Mouse (Mus musculus) liver, embryonic 13.5 days (tissue): ENCODE results near the gene Ablim1. TPM values are rescaled to one million over a fixed set of nuclear protein-coding genes. Genes with fewer than 3 reads are reported as not detected.

Experiments
- ATAC-seq: fragments of 200-750 bp; cut with Nextera tagmentation; 2 replicates; pipeline ENCODE4 v1.8.0; 2017; ENCODE audit warnings: low read depth, mild to moderate bottlenecking, moderate number of reproducible peaks, moderate library complexity
- DNase-seq: peaks from one replicate; pipeline ENCODE4 v3.0.0; 2022
- H3K27ac ChIP-seq: fragments of 300-500 bp; sonication (generic); 2 replicates; pipeline ENCODE4 v1.5.1; 2015; ENCODE audit warnings: moderate library complexity, mild to moderate bottlenecking, inconsistent platforms
- H3K27me3 ChIP-seq: fragments of 300-500 bp; sonication (generic); 2 replicates; pipeline ENCODE4 v1.6.1; 2015; ENCODE audit warnings: mild to moderate bottlenecking, inconsistent platforms
- H3K36me3 ChIP-seq: fragments of 300-500 bp; sonication (generic); 2 replicates; pipeline ENCODE4 v1.6.1; 2015; ENCODE audit warnings: mild to moderate bottlenecking, inconsistent platforms
- H3K4me1 ChIP-seq: fragments of 300-500 bp; sonication (generic); replicated peaks from 2 replicates; pipeline ENCODE4 v1.6.1; 2015; ENCODE audit warnings: inconsistent platforms
- H3K4me2 ChIP-seq: fragments of 300-500 bp; sonication (generic); 2 replicates; pipeline ENCODE4 v1.6.1; 2015; ENCODE audit warnings: inconsistent platforms, mild to moderate bottlenecking, moderate library complexity
- H3K4me3 ChIP-seq: fragments of 300-500 bp; sonication (generic); replicated peaks from 2 replicates; pipeline ENCODE4 v1.5.1; 2015; ENCODE audit warnings: mild to moderate bottlenecking, inconsistent platforms
- H3K9ac ChIP-seq: fragments of 300-500 bp; sonication (generic); 2 replicates; pipeline ENCODE4 v1.6.1; 2015; ENCODE audit warnings: mild to moderate bottlenecking, inconsistent platforms
- H3K9me3 ChIP-seq: fragments of 300-500 bp; sonication (generic); replicated peaks from 2 replicates; pipeline ENCODE4 v1.6.1; 2016; ENCODE audit warnings: inconsistent platforms
- WGBS: fragments of 180-500 bp; shearing (Covaris S2); methylation state at CpG from one replicate; pipeline ENCODE4 v1.1.7; 2015; ENCODE audit not compliant: insufficient replicate concordance; 5-methylcytosine and 5-hydroxymethylcytosine counted together
- polyA plus RNA-seq: library from polyadenylated mRNA; unstranded; fragments of >200 nt; fragmentation: Nextera tagmentation; extraction: Ambion mirVana; gene quantifications from 2 replicates; pipeline ENCODE4 v1.2.1, GENCODE M21; 2015

Gene Ablim1
- polyA plus RNA-seq, 1 experiment from 2014 or later: 4.8 TPM

- ATAC-seq (no peak), DNase-seq (no peak)
- Histone ChIP-seq H3K9ac (no peak overlapping the region), H3K36me3 (0 out of 2 replicates have a peak, but pooled peaks cover 7% of the 10 kb centered on the region), H3K4me3 (no peak overlapping the region), H3K4me1 (peaks cover 7% of the 10 kb centered on the region), H3K9me3 (no peaks in the 10 kb centered on the region), H3K4me2 (no peak overlapping the region), H3K27me3 (no peaks in the 10 kb centered on the region), H3K27ac (no peak overlapping the region)
- 61% methylated on average over 5 of the region's 5 CpGs for WGBS
These were observed 143.8 kb downstream of the Ablim1 start for GRCm38 (mm10) chr19:57170880-57171279.

DNA sequence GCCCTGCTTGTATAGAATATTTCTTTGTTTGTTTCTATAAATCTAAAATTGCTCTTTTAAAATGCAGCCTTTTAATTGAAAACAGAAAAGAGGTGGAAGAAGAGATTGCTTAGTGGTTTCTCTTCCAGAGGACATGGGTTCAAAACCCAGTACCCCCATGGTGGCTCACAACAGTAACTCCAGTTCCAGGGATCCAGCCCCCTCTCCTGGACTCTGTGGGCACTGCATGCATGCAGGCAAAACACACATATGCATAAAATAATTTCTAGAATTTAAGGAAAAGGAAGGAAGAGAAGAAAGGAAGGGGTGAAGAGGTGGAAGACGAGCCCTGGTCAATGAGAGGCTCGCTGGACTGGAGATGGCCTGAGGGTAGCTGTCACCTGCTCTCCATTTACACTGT, 145.2 kb downstream of the Ablim1 start:
- Histone ChIP-seq H3K36me3 (0 out of 2 replicates have a peak, but pooled peaks cover 7% of the 10 kb centered on the region), H3K4me3 (no peak overlapping the region), H3K27ac (no peak overlapping the region), H3K9ac (no peak overlapping the region), H3K9me3 (no peaks in the 10 kb centered on the region), H3K4me1 (peaks cover 7% of the 10 kb centered on the region), H3K4me2 (no peak overlapping the region), H3K27me3 (no peaks in the 10 kb centered on the region)
- ATAC-seq (no peak), DNase-seq (no peak)
- 48% methylated on average over 2 of the region's 2 CpGs for WGBS

GRCm38 (mm10) chr19:57167721-57168120, 147.0 kb downstream of the Ablim1 start:
- Histone ChIP-seq H3K27ac (no peak overlapping the region), H3K9ac (no peak overlapping the region), H3K36me3 (0 out of 2 replicates have a peak, but pooled peaks cover 6% of the 10 kb centered on the region), H3K9me3 (no peaks in the 10 kb centered on the region), H3K4me2 (no peak overlapping the region), H3K27me3 (no peaks in the 10 kb centered on the region), H3K4me1 (no peaks in the 10 kb centered on the region), H3K4me3 (no peak overlapping the region)
- DNase-seq (no peak), ATAC-seq (no peak)
- 67% methylated on average over 5 of the region's 5 CpGs for WGBS

- H3K4me1 ChIP-seq: no peaks in the 10 kb centered on the region
- H3K9me3 ChIP-seq: no peaks in the 10 kb centered on the region
- ATAC-seq (no peak), DNase-seq (no peak)
- no peaks in the 10 kb centered on the region for H3K36me3 ChIP-seq
- H3K27ac ChIP-seq: no peak overlapping the region
- no peak overlapping the region for H3K4me3 ChIP-seq
- H3K4me2 ChIP-seq: no peak overlapping the region
- WGBS: 68% methylated on average over 2 of the region's 2 CpGs
- no peak overlapping the region for H3K9ac ChIP-seq
- no peaks in the 10 kb centered on the region for H3K27me3 ChIP-seq
These were observed 149.8 kb downstream of the Ablim1 start for GRCm38 (mm10) chr19:57164882-57165281.

DNA sequence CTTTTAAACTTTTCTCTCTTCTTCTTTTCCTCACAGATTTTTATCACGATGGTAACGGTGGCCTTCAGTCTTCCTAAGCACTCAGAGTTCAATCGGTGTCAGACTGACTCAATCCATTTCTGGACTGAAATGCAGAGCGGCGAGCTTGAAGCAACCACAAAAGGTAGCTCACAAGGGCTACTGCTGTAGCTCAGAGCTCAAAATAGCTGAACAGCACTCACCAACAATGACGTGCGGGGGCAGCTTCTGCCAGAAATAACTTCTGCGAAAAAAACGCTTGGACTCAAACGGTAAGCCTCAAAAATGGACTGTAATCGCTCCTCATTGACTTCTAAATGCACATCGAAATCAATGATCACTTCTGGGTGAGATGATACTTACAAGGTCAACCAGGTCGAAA, 151.4 kb downstream of the Ablim1 start:
- H3K4me1 ChIP-seq: no peaks in the 10 kb centered on the region
- H3K4me2 ChIP-seq: no peak overlapping the region
- whole genome bisulfite sequencing: 48% methylated on average over 13 of the region's 13 CpGs
- no peaks in the 10 kb centered on the region for H3K9me3 ChIP-seq
- no peaks in the 10 kb centered on the region for H3K27me3 ChIP-seq
- no peak overlapping the region for H3K9ac ChIP-seq
- ATAC-seq: no peak
- H3K27ac ChIP-seq: no peak overlapping the region
- no peak for DNase-seq
- no peak overlapping the region for H3K4me3 ChIP-seq
- no peaks in the 10 kb centered on the region for H3K36me3 ChIP-seq

GRCm38 (mm10) chr19:57161978-57162727, 152.6 kb downstream of the Ablim1 start:
- 72% methylated on average over 11 of the region's 11 CpGs for WGBS
- ATAC-seq (no peak), DNase-seq (no peak)
- H3K4me2 ChIP-seq: no peak overlapping the region
- no peaks in the 10 kb centered on the region for H3K4me1 ChIP-seq
- no peaks in the 10 kb centered on the region for H3K27me3 ChIP-seq
- no peaks in the 10 kb centered on the region for H3K36me3 ChIP-seq
- H3K27ac ChIP-seq: no peak overlapping the region
- H3K9me3 ChIP-seq: no peaks in the 10 kb centered on the region
- H3K4me3 ChIP-seq: no peak overlapping the region
- H3K9ac ChIP-seq: no peak overlapping the region

DNA sequence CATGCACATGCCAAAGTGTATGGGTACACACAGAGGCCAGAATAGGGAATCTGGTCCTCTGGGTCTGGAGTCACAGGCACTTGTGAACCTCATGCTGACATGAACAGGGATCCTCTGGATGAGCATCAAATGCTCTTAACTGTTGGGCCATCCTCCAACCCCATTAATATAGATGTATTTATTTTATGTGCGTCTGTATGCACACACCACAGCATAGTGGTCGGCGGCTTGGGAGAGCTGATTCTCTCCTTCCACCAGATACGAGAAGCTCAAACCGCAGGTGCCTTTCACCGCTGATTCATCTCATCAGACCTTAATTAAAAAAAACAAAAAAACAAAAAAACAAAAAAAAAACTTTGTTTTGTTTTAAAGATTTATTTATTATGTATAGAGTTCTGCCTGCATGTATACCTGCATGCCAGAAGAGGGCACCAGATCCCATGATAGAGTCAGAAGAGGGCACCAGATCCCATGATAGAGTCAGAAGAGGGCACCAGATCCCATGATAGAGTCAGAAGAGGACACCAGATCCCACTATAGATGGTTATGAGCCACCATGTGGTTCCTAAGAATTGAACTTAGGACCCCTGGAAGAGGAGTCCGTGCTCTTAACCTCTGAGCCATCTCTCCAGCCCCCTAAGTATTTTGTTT, 153.6 kb downstream of the Ablim1 start:
- Histone ChIP-seq H3K4me2 (no peak overlapping the region), H3K27ac (no peak overlapping the region), H3K36me3 (no peaks in the 10 kb centered on the region), H3K4me1 (no peaks in the 10 kb centered on the region), H3K4me3 (no peak overlapping the region), H3K9me3 (no peaks in the 10 kb centered on the region), H3K27me3 (no peaks in the 10 kb centered on the region), H3K9ac (no peak overlapping the region)
- DNase-seq: no peak
- no peak for ATAC-seq
- 62% methylated on average over 7 of the region's 7 CpGs for WGBS

DNA sequence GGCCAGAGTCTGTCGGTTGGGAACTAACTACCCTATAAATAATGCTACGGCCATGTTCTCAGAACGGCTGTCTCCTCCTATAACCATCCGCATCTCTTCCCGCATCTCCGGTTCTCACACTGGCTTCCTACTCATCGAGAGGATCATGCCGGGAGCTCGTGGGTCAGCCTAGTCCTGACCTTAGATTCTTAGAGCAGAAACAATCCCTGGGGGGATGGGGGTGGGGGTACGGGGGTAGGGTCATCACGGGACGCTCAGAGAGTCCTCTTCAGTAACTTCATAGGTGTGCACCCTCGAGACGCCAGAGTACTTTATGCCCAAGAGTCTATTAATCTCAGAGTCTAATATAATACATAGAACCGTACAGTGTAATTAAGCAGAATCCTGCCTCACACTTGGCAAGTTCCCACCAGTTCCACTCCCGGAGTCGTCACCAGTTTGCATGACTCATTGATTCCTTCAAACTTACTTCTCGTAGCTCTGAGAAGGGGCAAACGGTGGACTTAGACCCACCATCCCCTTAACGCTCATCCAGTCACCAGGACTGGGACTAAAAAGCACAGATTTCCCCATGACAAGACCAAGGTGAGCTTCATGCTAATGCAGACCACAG, 156.9 kb downstream of the Ablim1 start:
- H3K4me2 ChIP-seq: no peak overlapping the region
- no peak overlapping the region for H3K4me3 ChIP-seq
- no peaks in the 10 kb centered on the region for H3K27me3 ChIP-seq
- H3K27ac ChIP-seq: no peak overlapping the region
- no peaks in the 10 kb centered on the region for H3K9me3 ChIP-seq
- H3K36me3 ChIP-seq: no peaks in the 10 kb centered on the region
- DNase-seq (no peak), ATAC-seq (no peak)
- H3K4me1 ChIP-seq: no peaks in the 10 kb centered on the region
- no peak overlapping the region for H3K9ac ChIP-seq
- WGBS: 65% methylated on average over 20 of the region's 20 CpGs

DNA sequence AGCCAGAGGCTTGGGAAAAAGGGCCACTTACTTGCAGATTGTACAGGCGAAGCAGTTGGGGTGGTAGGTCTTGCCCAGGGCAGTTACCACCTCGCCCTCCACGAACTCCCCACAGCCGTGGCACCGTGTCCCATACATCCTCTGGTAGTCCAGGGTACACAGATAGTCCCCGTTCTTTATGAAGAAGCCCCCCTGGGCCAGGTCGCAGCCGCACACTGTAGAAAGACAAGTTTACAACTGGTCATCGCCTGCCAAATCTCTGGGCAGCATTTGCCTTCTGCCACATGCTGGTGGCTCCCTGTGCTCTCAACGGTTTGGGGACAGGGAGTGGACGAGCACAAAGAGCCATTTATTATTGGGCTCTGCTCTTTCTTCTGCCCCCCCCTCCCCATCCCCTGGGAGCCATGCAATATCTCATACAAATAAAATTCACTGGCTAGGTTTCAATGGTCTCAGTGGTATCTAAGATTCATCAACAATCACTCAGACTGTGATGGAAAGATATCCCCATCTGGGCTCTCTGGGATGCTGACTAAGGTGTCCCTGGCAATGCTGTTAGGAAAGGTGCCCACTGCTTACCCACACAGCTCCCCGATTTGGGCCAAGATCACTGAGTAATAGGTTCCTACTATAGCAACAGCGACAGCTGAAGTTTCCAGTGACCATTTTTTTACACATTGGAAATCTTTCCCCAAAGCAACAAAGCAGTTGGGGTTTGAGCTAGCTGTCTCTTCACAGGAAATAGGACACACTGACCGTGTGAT, 159.4 kb downstream of the Ablim1 start:
- H3K27ac ChIP-seq: no peak overlapping the region
- 63% methylated on average over 14 of the region's 14 CpGs for WGBS
- H3K27me3 ChIP-seq: no peaks in the 10 kb centered on the region
- H3K4me3 ChIP-seq: no peak overlapping the region
- no peaks in the 10 kb centered on the region for H3K9me3 ChIP-seq
- no peaks in the 10 kb centered on the region for H3K4me1 ChIP-seq
- ATAC-seq: no peak
- no peak overlapping the region for H3K4me2 ChIP-seq
- DNase-seq: no peak
- H3K36me3 ChIP-seq: no peaks in the 10 kb centered on the region
- H3K9ac ChIP-seq: no peak overlapping the region

GRCm38 (mm10) chr19:57152357-57152756, 162.4 kb downstream of the Ablim1 start:
- no peak overlapping the region for H3K27ac ChIP-seq
- no peaks in the 10 kb centered on the region for H3K4me1 ChIP-seq
- H3K36me3 ChIP-seq: no peaks in the 10 kb centered on the region
- no peak overlapping the region for H3K4me2 ChIP-seq
- no peaks in the 10 kb centered on the region for H3K27me3 ChIP-seq
- no peak overlapping the region for H3K4me3 ChIP-seq
- H3K9me3 ChIP-seq: no peaks in the 10 kb centered on the region
- DNase-seq (no peak), ATAC-seq (no peak)
- no peak overlapping the region for H3K9ac ChIP-seq
- WGBS: 62% methylated on average over 9 of the region's 9 CpGs

DNA sequence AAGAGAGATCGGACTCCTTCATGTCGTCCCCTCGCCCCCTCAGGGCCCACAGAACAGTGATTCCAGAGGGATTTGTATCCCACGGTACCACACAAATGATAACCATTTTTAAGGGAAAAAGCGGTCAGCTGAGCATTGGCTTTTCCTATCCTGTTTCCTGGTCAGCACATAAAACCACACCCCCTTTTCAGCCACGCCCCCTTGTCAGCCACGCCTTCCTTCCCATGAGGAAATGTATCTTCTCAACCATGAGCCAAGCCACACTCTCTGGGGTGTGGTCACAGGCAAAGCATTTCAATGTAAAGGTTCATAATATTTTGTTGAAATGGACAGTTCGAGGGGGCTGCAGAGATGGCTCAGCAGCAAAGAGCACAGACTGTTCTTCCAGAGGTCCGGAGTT, 163.2 kb downstream of the Ablim1 start:
- H3K4me1 ChIP-seq: no peaks in the 10 kb centered on the region
- no peak overlapping the region for H3K4me2 ChIP-seq
- no peaks in the 10 kb centered on the region for H3K9me3 ChIP-seq
- ATAC-seq (no peak), DNase-seq (no peak)
- H3K4me3 ChIP-seq: no peak overlapping the region
- H3K27ac ChIP-seq: no peak overlapping the region
- no peak overlapping the region for H3K9ac ChIP-seq
- no peaks in the 10 kb centered on the region for H3K27me3 ChIP-seq
- no peaks in the 10 kb centered on the region for H3K36me3 ChIP-seq
- 67% methylated on average over 9 of the region's 9 CpGs for WGBS
